Mouse (Mus musculus) liver, adult 2 months (tissue): ENCODE measurements around the gene Rce1. TPM values are rescaled to one million over a fixed set of nuclear protein-coding genes. Genes with fewer than 3 reads are reported as not detected.

Experiments used
- DNase-seq: peaks from one replicate; pipeline ENCODE4 v3.0.0-alpha.2; 2011; ENCODE audit warnings: low read depth, low spot score; ENCODE audit errors: extremely low read depth
- H3K27ac ChIP-seq: fragments of 200-500 bp; replicated peaks from 2 replicates; pipeline ENCODE4 v1.5.1; 2012; ENCODE audit warnings: low read depth, mild to moderate bottlenecking, control low read depth, inconsistent platforms, low read length; ENCODE audit not compliant: insufficient read depth
- H3K27me3 ChIP-seq: fragments of 200-500 bp; 2 replicates; pipeline ENCODE4 v1.6.1; 2012; ENCODE audit warnings: mild to moderate bottlenecking, moderate library complexity, low read length, inconsistent platforms; ENCODE audit not compliant: control insufficient read depth, insufficient read depth
- H3K36me3 ChIP-seq: fragments of 200-500 bp; 2 replicates; pipeline ENCODE4 v1.6.1; 2012; ENCODE audit warnings: low read length, inconsistent platforms; ENCODE audit not compliant: control insufficient read depth, insufficient read depth
- H3K4me1 ChIP-seq: fragments of 200-500 bp; 2 replicates; pipeline ENCODE4 v1.6.1; 2011; ENCODE audit warnings: low read length; ENCODE audit not compliant: control insufficient read depth, insufficient read depth
- H3K4me3 ChIP-seq: fragments of 200-500 bp; 2 replicates; pipeline ENCODE4 v1.5.1; 2011; ENCODE audit warnings: low read depth, mild to moderate bottlenecking, control low read depth, low read length, moderate library complexity; ENCODE audit not compliant: insufficient read depth
- H3K79me2 ChIP-seq: fragments of 200-500 bp; 2 replicates; pipeline ENCODE4 v1.6.1; 2012; ENCODE audit warnings: inconsistent platforms, mild to moderate bottlenecking, low read length, moderate library complexity; ENCODE audit not compliant: control insufficient read depth, insufficient read depth
- H3K9ac ChIP-seq: fragments of 200-500 bp; 2 replicates; pipeline ENCODE4 v1.6.1; 2012; ENCODE audit warnings: low read depth, mild to moderate bottlenecking, control low read depth, inconsistent platforms, low read length
- CTCF ChIP-seq: fragments of 200-500 bp; IDR thresholded peaks from 2 replicates; pipeline ENCODE4 v1.5.1; 2011; ENCODE audit warnings: low read depth, low read length, control low read depth
- POLR2A ChIP-seq: fragments of 200-500 bp; IDR thresholded peaks from 2 replicates; pipeline ENCODE4 v1.6.1; 2011; ENCODE audit warnings: low read length, control low read depth; ENCODE audit not compliant: insufficient read depth; ENCODE audit errors: extremely low read depth
- WGBS: fragments of 180-500 bp; shearing (Covaris S2); methylation state at CpG from one replicate; pipeline ENCODE4 v1.1.7; 2018; 5-methylcytosine and 5-hydroxymethylcytosine counted together
- polyA plus RNA-seq: library from polyadenylated mRNA; depleted of rRNA; stranded (reverse); fragments of >200 nt; gene quantifications from 2 replicates; pipeline ENCODE4 v1.2.3, GENCODE M21; 2012
- total RNA-seq: library from RNA; depleted of rRNA; stranded (reverse); fragments of >200 nt; gene quantifications from 2 replicates; pipeline ENCODE4 v1.2.3, GENCODE M21; 2014

The Rce1 gene
- total and polyA plus RNA-seq, 2 experiments: 14.8 to 44.9 TPM

DNA sequence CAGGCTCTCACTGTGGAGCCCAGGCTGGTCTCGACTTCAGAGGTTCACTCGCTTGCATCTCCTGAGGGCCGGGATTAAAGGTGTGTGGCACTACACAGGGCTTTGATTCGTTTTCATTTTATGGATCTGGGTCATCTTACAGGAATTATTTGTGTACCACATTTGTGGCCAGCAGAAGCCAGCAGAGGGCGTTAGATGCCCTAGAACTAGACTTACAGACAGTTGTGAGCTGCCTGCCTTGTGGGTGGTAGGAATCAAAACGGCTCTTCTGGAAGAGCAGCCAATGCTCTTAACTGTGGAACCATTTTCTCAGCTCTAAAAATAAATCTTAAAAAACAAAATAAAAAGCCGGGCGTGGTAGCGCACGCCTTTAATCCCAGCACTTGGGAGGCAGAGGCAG is 18.8 kb upstream of the Rce1 start:
- Histone ChIP-seq H3K27me3 (no peaks in the 10 kb centered on the region), H3K4me1 (peaks cover 8% of the 10 kb centered on the region), H3K4me3 (no peak overlapping the region), H3K36me3 (no peaks in the 10 kb centered on the region), H3K27ac (no peak overlapping the region), H3K79me2 (no peaks in the 10 kb centered on the region), H3K9ac (peak overlapping the region; percentile 2; the same call in 1 of the 2 replicates)
- peak; percentile 64 for DNase-seq
- TF ChIP-seq POLR2A: no peak
- TF ChIP-seq CTCF: peak; percentile 62
- WGBS: 47% methylated on average over 10 of the region's 10 CpGs

DNA sequence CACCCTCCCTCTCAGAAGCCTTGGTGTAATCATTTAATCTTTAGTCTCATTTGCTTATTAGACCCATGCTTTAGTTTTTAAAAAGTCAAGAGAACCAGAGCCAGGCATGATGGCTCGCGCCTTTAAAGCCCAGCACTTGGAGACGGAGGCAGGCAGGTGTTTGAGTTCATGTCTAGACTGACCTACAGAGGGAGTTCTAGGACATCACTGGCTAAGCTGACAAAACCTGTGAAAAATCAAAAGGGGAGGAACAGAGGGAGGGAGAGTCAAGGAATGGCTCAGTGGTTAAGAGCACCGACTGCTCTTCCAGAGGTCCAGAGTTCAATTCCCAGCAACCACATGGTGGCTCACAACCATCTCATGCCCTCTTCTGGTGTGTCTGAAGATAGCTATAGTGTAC is 10.5 kb upstream of the Rce1 start:
- H3K27ac ChIP-seq: no peak overlapping the region
- H3K9ac ChIP-seq: no peak overlapping the region
- H3K79me2 ChIP-seq: no peaks in the 10 kb centered on the region
- no peak for DNase-seq
- H3K4me1 ChIP-seq: no peaks in the 10 kb centered on the region
- no peaks in the 10 kb centered on the region for H3K27me3 ChIP-seq
- no peaks in the 10 kb centered on the region for H3K36me3 ChIP-seq
- H3K4me3 ChIP-seq: no peak overlapping the region
- WGBS: 44% methylated on average over 4 of the region's 4 CpGs
- no peak for TF ChIP-seq CTCF
- no peak for TF ChIP-seq POLR2A

GRCm38 (mm10) chr19:4628819-4629218 is 3.4 kb upstream of the Rce1 start:
- Histone ChIP-seq H3K27ac (no peak overlapping the region), H3K9ac (no peak overlapping the region), H3K79me2 (peaks cover 2% of the 10 kb centered on the region; the same call in 1 of the 2 replicates), H3K4me3 (no peak overlapping the region), H3K4me1 (peaks cover 13% of the 10 kb centered on the region), H3K27me3 (no peaks in the 10 kb centered on the region), H3K36me3 (no peaks in the 10 kb centered on the region)
- WGBS: 0% methylated on average over 1 of the region's 1 CpGs
- DNase-seq: no peak
- TF ChIP-seq POLR2A (no peak), CTCF (peak; percentile 58)

- 0 out of 2 replicates have a peak, but pooled peaks cover 3% of the 10 kb centered on the region for H3K36me3 ChIP-seq
- under 1% methylated on average over 35 of the region's 35 CpGs for WGBS
- H3K9ac ChIP-seq: peak overlapping the region; percentile 98
- H3K27ac ChIP-seq: peak overlapping the region; percentile 88
- H3K27me3 ChIP-seq: no peaks in the 10 kb centered on the region
- H3K4me1 ChIP-seq: peaks cover 13% of the 10 kb centered on the region
- peaks cover 2% of the 10 kb centered on the region; the same call in 1 of the 2 replicates for H3K79me2 ChIP-seq
- TF ChIP-seq CTCF: no peak
- TF ChIP-seq POLR2A: no peak
- peak overlapping the region; percentile 86 for H3K4me3 ChIP-seq
- no peak for DNase-seq
These were observed 541 bp upstream of the Rce1 start for GRCm38 (mm10) chr19:4625829-4626535.

- peaks cover 13% of the 10 kb centered on the region for H3K4me1 ChIP-seq
These were observed 849 bp downstream of the Rce1 start for GRCm38 (mm10) chr19:4624406-4625178.

GRCm38 (mm10) chr19:4624006-4624405 is 1.4 kb downstream of the Rce1 start:
- peaks cover 13% of the 10 kb centered on the region for H3K4me1 ChIP-seq
- no peak for TF ChIP-seq POLR2A
- TF ChIP-seq CTCF: no peak
- peaks cover 2% of the 10 kb centered on the region; the same call in 1 of the 2 replicates for H3K79me2 ChIP-seq
- no peak overlapping the region for H3K4me3 ChIP-seq
- no peaks in the 10 kb centered on the region for H3K27me3 ChIP-seq
- no peak for DNase-seq
- H3K27ac ChIP-seq: no peak overlapping the region
- 89% methylated on average over 12 of the region's 12 CpGs for WGBS
- H3K9ac ChIP-seq: no peak overlapping the region
- peaks cover 13% of the 10 kb centered on the region; the same call in 1 of the 2 replicates for H3K36me3 ChIP-seq

More at GRCm38 (mm10) chr19:4624406-4625178, 849 bp downstream of the Rce1 start:
- Histone ChIP-seq H3K27ac (peak overlapping the region; percentile 22), H3K27me3 (no peaks in the 10 kb centered on the region), H3K4me3 (peak overlapping the region; percentile 86), H3K9ac (peak overlapping the region; percentile 90), H3K79me2 (peaks cover 2% of the 10 kb centered on the region; the same call in 1 of the 2 replicates), H3K36me3 (peaks cover 10% of the 10 kb centered on the region; the same call in 1 of the 2 replicates)
- 13% methylated on average over 4 of the region's 4 CpGs for WGBS
- TF ChIP-seq CTCF: no peak
- no peak for TF ChIP-seq POLR2A
- no peak for DNase-seq
